Mouse (Mus musculus) liver, embryonic 14.5 days (tissue): ENCODE measurements at regions not wholly inside any gene's neighbourhood (a gene's known extent, or its start where the extent isn't known, plus 50 kb on each side); places are given as distances from the start of the nearest gene placed in this dataset.

Experiments
- ATAC-seq: fragments of 200-750 bp; cut with Nextera tagmentation; 2 replicates; pipeline ENCODE4 v1.8.0; 2017; ENCODE audit warnings: moderate number of reproducible peaks, mild to moderate bottlenecking, moderate library complexity; ENCODE audit not compliant: insufficient read depth
- DNase-seq, 3 experiments: peaks; one replicate each; pipeline ENCODE4 v3.0.0-alpha.2; 2012 to 2013; ENCODE audit warnings: low read depth in 3 of 3, low spot score in 3 of 3
- H3K27ac ChIP-seq: fragments of 300-500 bp; sonication (generic); 2 replicates; pipeline ENCODE4 v1.5.1; 2014; ENCODE audit warnings: moderate library complexity, mild to moderate bottlenecking, control low read depth, inconsistent platforms
- H3K27me3 ChIP-seq: fragments of 300-500 bp; sonication (generic); 2 replicates; pipeline ENCODE4 v1.6.1; 2014; ENCODE audit warnings: mild to moderate bottlenecking, low read length, moderate library complexity; ENCODE audit not compliant: control insufficient read depth, insufficient read depth
- H3K36me3 ChIP-seq: fragments of 300-500 bp; sonication (generic); replicated peaks from 2 replicates; pipeline ENCODE4 v1.6.1; 2014; ENCODE audit warnings: low read depth; ENCODE audit not compliant: control insufficient read depth, insufficient read depth
- H3K4me1 ChIP-seq, 2 experiments: fragments of 200-500 bp in 1 of 2; fragments of 300-500 bp in 1 of 2; sonication (generic) in 1 of 2; replicated peaks; 2 replicates each; pipeline ENCODE4 v1.6.1; 2012 to 2014; ENCODE audit warnings: antibody characterized with exemption in 1 of 2, inconsistent platforms in 1 of 2, low read length in 1 of 2; ENCODE audit not compliant: control insufficient read depth in 2 of 2, insufficient read depth in 2 of 2
- H3K4me2 ChIP-seq: fragments of 300-500 bp; sonication (generic); 2 replicates; pipeline ENCODE4 v1.6.1; 2014; ENCODE audit warnings: low read depth, mild to moderate bottlenecking, control low read depth, moderate library complexity
- H3K4me3 ChIP-seq, 2 experiments: fragments of 200-500 bp in 1 of 2; fragments of 300-500 bp in 1 of 2; sonication (generic) in 1 of 2; 2 replicates each; pipeline ENCODE4 v1.5.1; 2012 to 2014; ENCODE audit warnings: low read depth in 2 of 2, low read length in 2 of 2, mild to moderate bottlenecking in 2 of 2, control low read depth in 1 of 2, inconsistent platforms in 1 of 2, moderate library complexity in 1 of 2; ENCODE audit not compliant: insufficient read depth in 1 of 2
- H3K9ac ChIP-seq: fragments of 300-500 bp; sonication (generic); replicated peaks from 2 replicates; pipeline ENCODE4 v1.6.1; 2014; ENCODE audit warnings: mild to moderate bottlenecking, control low read depth, moderate library complexity
- H3K9me3 ChIP-seq: fragments of 300-500 bp; sonication (generic); 2 replicates; pipeline ENCODE4 v1.6.1; 2016; ENCODE audit warnings: low read length, mixed read lengths; ENCODE audit not compliant: control insufficient read depth
- CTCF ChIP-seq: IDR thresholded peaks from 2 replicates; pipeline ENCODE4 v1.5.1; 2016; ENCODE audit warnings: antibody characterized with exemption, low read depth, control low read depth
- EP300 ChIP-seq: IDR thresholded peaks from 2 replicates; pipeline ENCODE4 v1.6.1; 2016; ENCODE audit warnings: antibody characterized with exemption, low read depth
- WGBS: fragments of 180-500 bp; shearing (Covaris S2); extraction: QIAGEN DNeasy Blood & Tissue Kit; methylation state at CpG from one replicate; pipeline ENCODE4 v1.1.7; 2014; ENCODE audit not compliant: insufficient replicate concordance; 5-methylcytosine and 5-hydroxymethylcytosine counted together

- WGBS: 22% methylated on average over 24 of the region's 24 CpGs
- H3K36me3 ChIP-seq: no peaks in the 10 kb centered on the region
- H3K4me2 ChIP-seq: no peak overlapping the region
- no peak overlapping the region for H3K27ac ChIP-seq
- no peak for TF ChIP-seq EP300
- no peak for TF ChIP-seq CTCF
- ATAC-seq: no peak
- H3K9ac ChIP-seq: no peak overlapping the region
- no peaks in the 10 kb centered on the region; the same call in 1 of the 2 replicates for H3K27me3 ChIP-seq
- no peak for DNase-seq
- H3K9me3 ChIP-seq: no peaks in the 10 kb centered on the region
- no peaks in the 10 kb centered on the region for H3K4me1 ChIP-seq
- no peak overlapping the region for H3K4me3 ChIP-seq
Measured at GRCm38 (mm10) chr2:173365441-173366166, 89.3 kb upstream of the Pmepa1 start.

DNA sequence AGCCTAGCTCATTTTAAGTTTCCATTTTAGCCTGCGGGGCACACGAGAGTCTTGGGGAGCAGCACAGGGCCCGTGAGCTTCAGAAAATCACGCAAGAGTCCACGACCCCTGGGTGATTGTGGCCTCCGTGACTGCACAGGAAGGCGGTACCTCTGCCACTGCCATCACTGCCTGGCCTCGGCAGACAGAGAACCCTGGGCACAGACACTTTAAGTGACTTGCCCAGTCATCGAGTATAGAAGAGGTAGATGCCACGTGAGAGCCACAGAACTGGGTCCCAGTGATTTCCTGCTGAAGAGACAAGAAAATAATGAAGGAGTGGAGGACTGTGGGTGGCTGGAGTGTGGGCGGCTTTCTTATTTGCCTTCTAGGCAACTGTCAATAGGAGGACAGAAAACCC lies 90.4 kb upstream of the Pmepa1 start:
- Histone ChIP-seq H3K36me3 (no peaks in the 10 kb centered on the region), H3K9me3 (no peaks in the 10 kb centered on the region), H3K27me3 (no peaks in the 10 kb centered on the region; the same call in 1 of the 2 replicates), H3K4me2 (no peak overlapping the region), H3K9ac (no peak overlapping the region), H3K27ac (no peak overlapping the region), H3K4me3 (no peak overlapping the region), H3K4me1 (no peaks in the 10 kb centered on the region)
- TF ChIP-seq CTCF (no peak), EP300 (no peak)
- 46% methylated on average over 11 of the region's 11 CpGs for WGBS
- ATAC-seq: no peak
- DNase-seq: no peak

GRCm38 (mm10) chr2:173368899-173369298 lies 92.6 kb upstream of the Pmepa1 start:
- Histone ChIP-seq H3K4me3 (no peak overlapping the region), H3K27ac (no peak overlapping the region), H3K9me3 (no peaks in the 10 kb centered on the region), H3K27me3 (no peaks in the 10 kb centered on the region; the same call in 1 of the 2 replicates), H3K4me1 (no peaks in the 10 kb centered on the region), H3K9ac (no peak overlapping the region), H3K4me2 (no peak overlapping the region), H3K36me3 (no peaks in the 10 kb centered on the region)
- ATAC-seq (no peak), DNase-seq (no peak)
- 51% methylated on average over 7 of the region's 7 CpGs for WGBS
- TF ChIP-seq CTCF: no peak
- TF ChIP-seq EP300: no peak

DNA sequence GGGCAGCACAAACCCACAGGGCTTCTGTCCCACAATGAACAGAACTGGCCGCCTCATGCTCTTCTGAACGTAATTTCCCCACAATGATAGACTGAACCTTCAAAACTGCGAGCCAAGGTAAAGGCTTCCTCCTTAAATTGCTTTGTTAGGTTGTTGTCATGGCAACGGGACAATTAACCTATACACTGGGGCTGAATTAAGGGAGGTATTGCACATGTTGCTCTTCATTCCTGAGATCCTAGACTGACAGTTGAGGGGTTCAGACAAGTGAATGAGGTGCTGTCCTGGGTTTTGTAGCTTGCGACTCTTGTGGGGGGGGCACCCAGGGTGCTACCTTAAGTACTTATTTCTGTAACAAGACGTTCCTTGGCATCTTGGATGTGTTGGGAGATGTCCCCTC lies 100.6 kb upstream of the Pmepa1 start:
- Histone ChIP-seq H3K27me3 (no peaks in the 10 kb centered on the region), H3K4me3 (no peak overlapping the region), H3K9ac (no peak overlapping the region), H3K27ac (no peak overlapping the region), H3K4me2 (no peak overlapping the region), H3K9me3 (no peaks in the 10 kb centered on the region), H3K36me3 (no peaks in the 10 kb centered on the region), H3K4me1 (peaks cover 0 to 8% of the 10 kb centered on the region in 2 experiments; a peak in 2 of 4 replicates)
- 62% methylated on average over 6 of the region's 6 CpGs for WGBS
- ATAC-seq (no peak), DNase-seq (no peak)
- TF ChIP-seq CTCF: no peak
- no peak for TF ChIP-seq EP300

DNA sequence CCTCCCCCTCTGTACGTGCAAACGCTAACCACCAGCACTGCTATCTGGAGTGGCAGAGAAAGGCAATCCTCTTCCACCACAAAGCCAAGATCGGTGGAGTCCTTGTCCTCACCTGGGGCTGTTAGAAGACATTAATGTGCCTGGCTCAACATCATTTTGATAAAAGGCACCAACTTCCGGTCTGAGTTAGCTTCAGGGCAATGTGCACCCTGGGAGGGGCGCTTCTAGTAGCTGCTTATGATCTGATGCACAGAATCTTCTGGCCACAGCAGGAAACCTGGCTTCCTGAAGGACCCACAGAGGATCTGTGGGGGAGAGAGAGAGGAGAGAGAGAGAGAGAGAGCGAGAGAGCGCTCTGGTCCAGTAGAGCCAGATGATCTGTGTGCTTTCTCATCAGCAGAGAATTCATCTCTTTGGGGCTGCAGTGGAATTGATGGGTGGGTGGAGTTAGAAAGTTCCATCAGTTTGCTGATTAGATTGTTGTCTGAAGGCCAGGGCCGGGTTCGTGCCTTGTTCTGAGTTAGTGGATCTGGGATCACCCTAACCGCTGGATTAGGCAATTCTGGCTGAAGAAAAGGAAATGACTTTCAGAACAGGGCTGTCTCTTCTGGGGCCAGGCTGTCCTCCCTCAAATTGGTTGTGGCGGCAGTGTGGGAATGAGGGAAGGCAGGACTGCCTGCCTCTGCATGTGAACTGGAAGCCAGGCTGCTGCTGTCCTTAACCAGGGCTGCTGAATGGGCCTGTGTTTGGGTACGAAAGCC lies 101.3 kb upstream of the Pmepa1 start:
- H3K36me3 ChIP-seq: no peaks in the 10 kb centered on the region
- H3K4me3 ChIP-seq: no peak overlapping the region
- peak in 1 of 3 experiments; percentile 6 for DNase-seq
- TF ChIP-seq EP300 (no peak), CTCF (no peak)
- H3K27me3 ChIP-seq: no peaks in the 10 kb centered on the region
- no peak overlapping the region for H3K27ac ChIP-seq
- WGBS: 8% methylated on average over 10 of the region's 12 CpGs
- peaks cover 0 to 10% of the 10 kb centered on the region in 2 experiments; a peak in 2 of 4 replicates for H3K4me1 ChIP-seq
- ATAC-seq: peak; percentile 50; the same call in 1 of the 2 replicates
- no peak overlapping the region for H3K9ac ChIP-seq
- no peaks in the 10 kb centered on the region for H3K9me3 ChIP-seq
- H3K4me2 ChIP-seq: no peak overlapping the region
